Mouse (Mus musculus): ENCODE results near the gene Fgf15. TPM values are rescaled to one million over a fixed set of nuclear protein-coding genes. Genes with fewer than 3 reads are reported as not detected.

Fgf15 gene
- polyA plus RNA-seq, 1 experiment, result 1.3 TPM

- H3K9me3 ChIP-seq, result no peaks in the 10 kb centered on the region
- no peak for TF ChIP-seq FLI1 (IDR thresholded peaks at IDR 0.05; ENCODE audit: low read length)
- TF ChIP-seq GATA1 (IDR thresholded peaks at IDR 0.05; ENCODE audit: borderline replicate concordance, low read length), result no peak
- H3K36me3 ChIP-seq (replicated peaks; ENCODE audit: low read length), result no peaks in the 10 kb centered on the region
- H3K4me1 ChIP-seq, result peaks cover 14% of the 10 kb centered on the region
- no peak overlapping the region for H3K4me3 ChIP-seq (replicated peaks)
- peaks cover 94% of the 10 kb centered on the region for H3K27me3 ChIP-seq (replicated peaks)
Measured at GRCm38 (mm10) chr7:144862712-144863111, 33.6 kb upstream of the Fgf15 start.

- peaks cover 14% of the 10 kb centered on the region for H3K4me1 ChIP-seq
- H3K9me3 ChIP-seq, result no peaks in the 10 kb centered on the region
- H3K4me3 ChIP-seq (replicated peaks), result no peak overlapping the region
- peaks cover 94% of the 10 kb centered on the region for H3K27me3 ChIP-seq (replicated peaks)
- no peaks in the 10 kb centered on the region for H3K36me3 ChIP-seq (replicated peaks; ENCODE audit: low read length)
- TF ChIP-seq GATA1 (IDR thresholded peaks at IDR 0.05; ENCODE audit: borderline replicate concordance, low read length), result no peak
- TF ChIP-seq FLI1 (IDR thresholded peaks at IDR 0.05; ENCODE audit: low read length), result no peak
Measured at GRCm38 (mm10) chr7:144863196-144863595, 33.1 kb upstream of the Fgf15 start.

GRCm38 (mm10) chr7:144864160-144864670, 32.1 kb upstream of the Fgf15 start:
- H3K4me3 ChIP-seq (replicated peaks), result no peak overlapping the region
- peaks cover 90% of the 10 kb centered on the region for H3K27me3 ChIP-seq (replicated peaks)
- H3K36me3 ChIP-seq (replicated peaks; ENCODE audit: low read length), result no peaks in the 10 kb centered on the region
- peaks cover 14% of the 10 kb centered on the region for H3K4me1 ChIP-seq
- no peaks in the 10 kb centered on the region for H3K9me3 ChIP-seq
- TF ChIP-seq FLI1 (IDR thresholded peaks at IDR 0.05; ENCODE audit: low read length) (no peak), GATA1 (IDR thresholded peaks at IDR 0.05; ENCODE audit: borderline replicate concordance, low read length) (no peak)

GRCm38 (mm10) chr7:144867161-144867560, 29.2 kb upstream of the Fgf15 start:
- Histone ChIP-seq H3K27me3 (replicated peaks) (peaks cover 76% of the 10 kb centered on the region), H3K4me3 (replicated peaks) (no peak overlapping the region), H3K36me3 (replicated peaks; ENCODE audit: low read length) (no peaks in the 10 kb centered on the region), H3K4me1 (peaks cover 6% of the 10 kb centered on the region), H3K9me3 (no peaks in the 10 kb centered on the region)
- TF ChIP-seq FLI1 (IDR thresholded peaks at IDR 0.05; ENCODE audit: low read length) (no peak), GATA1 (IDR thresholded peaks at IDR 0.05; ENCODE audit: borderline replicate concordance, low read length) (no peak)

- Histone ChIP-seq H3K27me3 (replicated peaks) (peaks cover 76% of the 10 kb centered on the region), H3K9me3 (no peaks in the 10 kb centered on the region), H3K4me1 (peaks cover 9% of the 10 kb centered on the region), H3K4me3 (replicated peaks) (no peak overlapping the region), H3K36me3 (replicated peaks; ENCODE audit: low read length) (no peaks in the 10 kb centered on the region)
- TF ChIP-seq FLI1 (IDR thresholded peaks at IDR 0.05; ENCODE audit: low read length) (no peak), GATA1 (IDR thresholded peaks at IDR 0.05; ENCODE audit: borderline replicate concordance, low read length) (no peak)
Measured at GRCm38 (mm10) chr7:144867602-144868001, 28.7 kb upstream of the Fgf15 start.

- TF ChIP-seq GATA1 (IDR thresholded peaks at IDR 0.05; ENCODE audit: borderline replicate concordance, low read length), result no peak
- TF ChIP-seq FLI1 (IDR thresholded peaks at IDR 0.05; ENCODE audit: low read length), result no peak
- Histone ChIP-seq H3K9me3 (no peaks in the 10 kb centered on the region), H3K27me3 (replicated peaks) (peaks cover 74% of the 10 kb centered on the region)
Measured at GRCm38 (mm10) chr7:144872420-144872819, 23.9 kb upstream of the Fgf15 start.

GRCm38 (mm10) chr7:144873160-144873559, 23.2 kb upstream of the Fgf15 start:
- peaks cover 70% of the 10 kb centered on the region for H3K27me3 ChIP-seq (replicated peaks)
- H3K4me1 ChIP-seq, result peaks cover 27% of the 10 kb centered on the region
- H3K36me3 ChIP-seq (replicated peaks; ENCODE audit: low read length), result no peaks in the 10 kb centered on the region
- H3K4me3 ChIP-seq (replicated peaks), result no peak overlapping the region
- no peak for TF ChIP-seq FLI1 (IDR thresholded peaks at IDR 0.05; ENCODE audit: low read length)
- no peak for TF ChIP-seq GATA1 (IDR thresholded peaks at IDR 0.05; ENCODE audit: borderline replicate concordance, low read length)
- H3K9me3 ChIP-seq, result no peaks in the 10 kb centered on the region

More at GRCm38 (mm10) chr7:144872420-144872819, 23.9 kb upstream of the Fgf15 start:
- H3K4me1 ChIP-seq, result peaks cover 27% of the 10 kb centered on the region
- H3K36me3 ChIP-seq (replicated peaks; ENCODE audit: low read length), result no peaks in the 10 kb centered on the region
- H3K4me3 ChIP-seq (replicated peaks), result no peak overlapping the region

- no peaks in the 10 kb centered on the region for H3K36me3 ChIP-seq (replicated peaks; ENCODE audit: low read length)
- no peaks in the 10 kb centered on the region for H3K9me3 ChIP-seq
- H3K27me3 ChIP-seq (replicated peaks), result peaks cover 68% of the 10 kb centered on the region
- H3K4me3 ChIP-seq (replicated peaks), result no peak overlapping the region
- TF ChIP-seq FLI1 (IDR thresholded peaks at IDR 0.05; ENCODE audit: low read length) (no peak), GATA1 (IDR thresholded peaks at IDR 0.05; ENCODE audit: borderline replicate concordance, low read length) (no peak)
- peaks cover 27% of the 10 kb centered on the region for H3K4me1 ChIP-seq
Measured at GRCm38 (mm10) chr7:144874226-144874625, 22.1 kb upstream of the Fgf15 start.

GRCm38 (mm10) chr7:144878401-144878800, 17.9 kb upstream of the Fgf15 start:
- no peak overlapping the region for H3K4me3 ChIP-seq (replicated peaks)
- H3K9me3 ChIP-seq, result no peaks in the 10 kb centered on the region
- TF ChIP-seq GATA1 (IDR thresholded peaks at IDR 0.05; ENCODE audit: borderline replicate concordance, low read length), result no peak
- no peak for TF ChIP-seq FLI1 (IDR thresholded peaks at IDR 0.05; ENCODE audit: low read length)
- H3K27me3 ChIP-seq (replicated peaks), result peaks cover 64% of the 10 kb centered on the region
- peaks cover 13% of the 10 kb centered on the region for H3K4me1 ChIP-seq
- no peaks in the 10 kb centered on the region for H3K36me3 ChIP-seq (replicated peaks; ENCODE audit: low read length)

GRCm38 (mm10) chr7:144883106-144883505, 13.2 kb upstream of the Fgf15 start:
- TF ChIP-seq GATA1 (IDR thresholded peaks at IDR 0.05; ENCODE audit: borderline replicate concordance, low read length) (no peak), FLI1 (IDR thresholded peaks at IDR 0.05; ENCODE audit: low read length) (no peak)
- Histone ChIP-seq H3K36me3 (replicated peaks; ENCODE audit: low read length) (no peaks in the 10 kb centered on the region), H3K4me3 (replicated peaks) (no peak overlapping the region), H3K4me1 (no peaks in the 10 kb centered on the region), H3K9me3 (0 out of 2 replicates have a peak, but pooled peaks cover 6% of the 10 kb centered on the region), H3K27me3 (replicated peaks) (peaks cover 52% of the 10 kb centered on the region)

Data from megakaryocyte, embryonic 14.5 days (primary cell).